Comparison of ENCODE assay signal across 9 mouse cellular contexts in the genomic region with DNA sequence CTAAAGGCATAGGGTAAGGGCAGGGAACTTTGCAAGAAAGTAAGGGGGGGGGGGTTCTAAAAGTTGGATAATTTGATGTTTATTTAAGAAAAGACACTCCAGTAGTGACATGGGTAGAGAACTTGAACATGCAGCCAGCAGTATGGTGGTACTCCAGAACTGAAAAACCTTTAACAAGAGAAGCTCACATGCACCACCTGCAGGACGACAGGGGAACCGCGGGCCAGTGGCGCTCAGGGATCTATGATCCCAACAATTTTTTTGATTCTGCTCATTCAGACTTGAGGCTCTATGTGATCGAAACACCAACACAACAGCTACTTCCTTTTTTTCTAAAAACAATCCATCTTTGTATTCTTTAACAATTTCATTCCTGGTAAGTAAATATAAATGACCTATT.
DNase-seq lines count a peak whose midpoint lies in the region; ATAC-seq and TF ChIP-seq lines count a peak whose summit lies in the region.
"Had no signal": no experiment of that assay in that cellular context is flagged by ENCODE, and none has a peak within 500 bp of the region (broad histone marks: within the 10 kb centered on the region; RNA-seq: fewer than 3 reads in every experiment).

No protein-coding gene starts in this region.

- ATAC-seq in intestine, postnatal 0 days: no peak
- no peak for ATAC-seq in intestine, embryonic 16.5 days
- ATAC-seq in hematopoietic stem cell, adult 5-6 weeks (replicated peaks in 1 of 2; ENCODE audit: insufficient read depth in 1 of 2, low FRiP score in 2 of 2, low TSS enrichment in 1 of 2, low read depth in 1 of 2, poor library complexity in 2 of 2, severe bottlenecking in 2 of 2): peak; percentile 87 to 88

- H3K9ac ChIP-seq in intestine, postnatal 0 days (ENCODE audit: low read depth, low read length): no peak overlapping the region
- no peak overlapping the region for H3K9ac ChIP-seq in intestine, embryonic 16.5 days (ENCODE audit: low read depth, low read length)
- H3K9ac ChIP-seq: embryonic facial prominence, embryonic 13.5 days had no signal

- no peaks in the 10 kb centered on the region for H3K27me3 ChIP-seq in intestine, postnatal 0 days (replicated peaks; ENCODE audit: control insufficient read depth, insufficient read depth, low read length)
- H3K27me3 ChIP-seq in intestine, embryonic 16.5 days (replicated peaks; ENCODE audit: control insufficient read depth, insufficient read depth, low read length): no peaks in the 10 kb centered on the region
- H3K27me3 ChIP-seq: embryonic facial prominence, embryonic 13.5 days had no signal

- peak; percentile 79 for TF ChIP-seq CTCF in intestine, postnatal 0 days (IDR thresholded peaks at IDR 0.05; ENCODE audit: low read depth)

- no peak overlapping the region for H3K27ac ChIP-seq in intestine, postnatal 0 days (ENCODE audit: low read depth, low read length)
- no peak overlapping the region for H3K27ac ChIP-seq in intestine, embryonic 16.5 days (ENCODE audit: low read length)
- H3K27ac ChIP-seq: embryonic facial prominence, embryonic 13.5 days had no signal

- no peak overlapping the region for H3K4me2 ChIP-seq in intestine, postnatal 0 days (replicated peaks; ENCODE audit: low read depth)
- H3K4me2 ChIP-seq in intestine, embryonic 16.5 days (ENCODE audit: low read depth, low read length): no peak overlapping the region
- H3K4me2 ChIP-seq: embryonic facial prominence, embryonic 13.5 days had no signal

- intact Hi-C loops in left cerebral cortex, postnatal 14 days (cut with DNase I): loop anchor here (5.0 kb wide), 1 partner anchor 625 kb away; no protein-coding TSS in a partner anchor

- no peak overlapping the region for H3K4me3 ChIP-seq in intestine, postnatal 0 days (ENCODE audit: low read depth, low read length)
- H3K4me3 ChIP-seq in intestine, embryonic 16.5 days (ENCODE audit: low read length): no peak overlapping the region
- H3K4me3 ChIP-seq: embryonic facial prominence, embryonic 13.5 days had no signal

- 23% methylated on average over 5 of the region's 5 CpGs for WGBS in intestine, postnatal 0 days
- WGBS in intestine, embryonic 16.5 days: 19% methylated on average over 5 of the region's 5 CpGs

- no peaks in the 10 kb centered on the region for H3K4me1 ChIP-seq in intestine, postnatal 0 days (replicated peaks; ENCODE audit: control insufficient read depth, insufficient read depth, low read length)
- no peaks in the 10 kb centered on the region for H3K4me1 ChIP-seq in intestine, embryonic 16.5 days (ENCODE audit: control insufficient read depth, insufficient read depth, low read length)
- H3K4me1 ChIP-seq: embryonic facial prominence, embryonic 13.5 days had no signal

- H3K36me3 ChIP-seq in intestine, postnatal 0 days (ENCODE audit: control insufficient read depth, insufficient read depth): no peaks in the 10 kb centered on the region
- H3K36me3 ChIP-seq in intestine, embryonic 16.5 days (ENCODE audit: control insufficient read depth, insufficient read depth, low read length): no peaks in the 10 kb centered on the region
- H3K36me3 ChIP-seq: embryonic facial prominence, embryonic 13.5 days had no signal

- no peaks in the 10 kb centered on the region for H3K9me3 ChIP-seq in intestine, postnatal 0 days (ENCODE audit: control insufficient read depth)
- no peaks in the 10 kb centered on the region for H3K9me3 ChIP-seq in intestine, embryonic 16.5 days (ENCODE audit: control insufficient read depth, low read length)
- H3K9me3 ChIP-seq: embryonic facial prominence, embryonic 13.5 days had no signal

- DNase-seq in adrenal gland, postnatal 10 days: peak; percentile 83
- DNase-seq in embryo, embryonic 11.5 days (ENCODE audit: low read depth, low spot score): peak; percentile 30
- peak; percentile 25 to 60 for DNase-seq in left cerebral cortex, postnatal 14 days (ENCODE audit: low spot score in 2 of 2)
- DNase-seq in naive thymus-derived CD4-positive, alpha-beta T cell, adult 2 months (ENCODE audit: low read depth): peak; percentile 26
- DNase-seq in thymus, postnatal 0 days (ENCODE audit: low spot score): peak; percentile 62

Comparison
In these comparisons a context has a peak if more than half of its experiments do, and no peak if none do; other contexts are left out.
1. ATAC-seq: peak in hematopoietic stem cell, adult 5-6 weeks (2 of 2); none in intestine, postnatal 0 days (single experiment) and intestine, embryonic 16.5 days (single experiment).
2. DNase-seq: peak in every context shown above with its lines; median percentile 83 in adrenal gland, postnatal 10 days; 62 in thymus, postnatal 0 days; 42 in left cerebral cortex, postnatal 14 days; 30 in embryo, embryonic 11.5 days; 26 in naive thymus-derived CD4-positive, alpha-beta T cell, adult 2 months.